Mouse (Mus musculus): Measurements from ENCODE around the gene Sec24d.
"Not testable (repeated sequence)": the region's sequence is repeated elsewhere in the genome, so short reads cannot be mapped to it uniquely, and the experiment has no call there.

DNA sequence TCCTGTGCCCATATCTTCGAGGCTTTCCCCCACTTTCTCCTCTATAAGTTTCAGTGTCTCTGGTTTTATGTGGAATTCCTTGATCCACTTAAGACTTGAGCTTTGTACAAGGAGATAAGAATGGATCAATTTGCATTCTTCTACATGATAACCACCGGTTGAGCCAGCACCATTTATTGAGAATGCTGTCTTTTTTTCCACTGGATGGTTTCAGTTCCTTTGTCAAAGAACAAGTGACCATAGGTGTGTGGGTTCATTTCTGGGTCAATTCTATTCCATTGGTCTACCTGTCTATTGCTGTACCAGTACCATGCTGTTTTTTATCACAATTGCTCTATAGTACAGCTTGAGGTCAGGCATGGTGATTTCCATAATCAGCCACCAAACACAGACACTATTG, 99.6 kb downstream of the Sec24d start:
- not testable (repeated sequence) for TF ChIP-seq CTCF (IDR thresholded peaks at IDR 0.05; ENCODE audit: borderline replicate concordance, control insufficient read depth, extremely low read depth, insufficient read depth, low read length, poor library complexity); POLR2A (IDR thresholded peaks at IDR 0.05; ENCODE audit: control insufficient read depth, extremely low read depth, insufficient read depth, low read length, poor library complexity)
